Mouse (Mus musculus) forebrain, embryonic 12.5 days (tissue): ENCODE measurements at regions not wholly inside any gene's neighbourhood (a gene's known extent, or its start where the extent isn't known, plus 50 kb on each side); places are given as distances from the start of the nearest gene placed in this dataset.
"Not testable (repeated sequence)": the region's sequence is repeated elsewhere in the genome, so short reads cannot be mapped to it uniquely, and the experiment has no call there.

Experiments used
- ATAC-seq: fragments of 200-750 bp; cut with Nextera tagmentation; 2 replicates; pipeline ENCODE4 v1.8.0; 2017; ENCODE audit warnings: moderate TSS enrichment; ENCODE audit not compliant: low FRiP score
- H3K27ac ChIP-seq: fragments of 300-500 bp; sonication (generic); 2 replicates; pipeline ENCODE4 v1.5.1; 2016; ENCODE audit warnings: mild to moderate bottlenecking
- H3K27me3 ChIP-seq: fragments of 300-500 bp; sonication (generic); 2 replicates; pipeline ENCODE4 v1.6.1; 2016; ENCODE audit warnings: mild to moderate bottlenecking
- H3K36me3 ChIP-seq: fragments of 300-500 bp; sonication (generic); replicated peaks from 2 replicates; pipeline ENCODE4 v1.6.1; 2016; ENCODE audit warnings: mild to moderate bottlenecking
- H3K4me1 ChIP-seq: fragments of 300-500 bp; sonication (generic); 2 replicates; pipeline ENCODE4 v1.6.1; 2016
- H3K4me2 ChIP-seq: fragments of 300-500 bp; sonication (generic); 2 replicates; pipeline ENCODE4 v1.6.1; 2016; ENCODE audit warnings: mild to moderate bottlenecking, moderate library complexity
- H3K4me3 ChIP-seq: fragments of 300-500 bp; sonication (generic); replicated peaks from 2 replicates; pipeline ENCODE4 v1.5.1; 2016; ENCODE audit warnings: mild to moderate bottlenecking
- H3K9ac ChIP-seq: fragments of 300-500 bp; sonication (generic); 2 replicates; pipeline ENCODE4 v1.6.1; 2016; ENCODE audit warnings: mild to moderate bottlenecking
- H3K9me3 ChIP-seq: fragments of 300-500 bp; sonication (generic); 2 replicates; pipeline ENCODE4 v1.6.1; 2016
- WGBS: fragments of 180-500 bp; shearing (Covaris S2); methylation state at CpG from one replicate; pipeline ENCODE4 v1.1.7; 2016; 5-methylcytosine and 5-hydroxymethylcytosine counted together

- not testable (repeated sequence) for H3K27ac ChIP-seq, ATAC-seq, H3K9me3 ChIP-seq, H3K36me3 ChIP-seq, H3K4me2 ChIP-seq, H3K4me1 ChIP-seq, H3K27me3 ChIP-seq, H3K9ac ChIP-seq, H3K4me3 ChIP-seq
Measured at GRCm38 (mm10) chr1:141246125-141246524, 1000.2 kb downstream of the Kcnt2 start.

GRCm38 (mm10) chr1:141274738-141275137 lies 1028.8 kb downstream of the Kcnt2 start:
- Histone ChIP-seq H3K27me3 (no peaks in the 10 kb centered on the region), H3K27ac (no peak overlapping the region), H3K9ac (no peak overlapping the region), H3K4me2 (no peak overlapping the region), H3K4me1 (no peaks in the 10 kb centered on the region), H3K9me3 (no peaks in the 10 kb centered on the region), H3K4me3 (no peak overlapping the region), H3K36me3 (no peaks in the 10 kb centered on the region)
- whole genome bisulfite sequencing, result 95% methylated on average over 1 of the region's 1 CpGs
- ATAC-seq, result no peak

- H3K9ac ChIP-seq, result no peak overlapping the region
- H3K36me3 ChIP-seq, result no peaks in the 10 kb centered on the region
- no peak overlapping the region for H3K27ac ChIP-seq
- H3K27me3 ChIP-seq, result no peaks in the 10 kb centered on the region
- no peak overlapping the region for H3K4me2 ChIP-seq
- H3K4me1 ChIP-seq, result no peaks in the 10 kb centered on the region
- no peaks in the 10 kb centered on the region for H3K9me3 ChIP-seq
- ATAC-seq, result no peak
- H3K4me3 ChIP-seq, result no peak overlapping the region
Measured at GRCm38 (mm10) chr1:141281513-141281912, 1035.6 kb downstream of the Kcnt2 start.

- Histone ChIP-seq H3K4me1 (no peaks in the 10 kb centered on the region), H3K27ac (no peak overlapping the region), H3K9ac (no peak overlapping the region), H3K27me3 (no peaks in the 10 kb centered on the region), H3K4me3 (no peak overlapping the region), H3K9me3 (no peaks in the 10 kb centered on the region), H3K4me2 (no peak overlapping the region), H3K36me3 (no peaks in the 10 kb centered on the region)
- ATAC-seq, result no peak; the same call in 1 of the 2 replicates
- WGBS, result 55% methylated on average over 3 of the region's 3 CpGs
Measured at GRCm38 (mm10) chr1:141322968-141323367, 1077.0 kb downstream of the Kcnt2 start.

GRCm38 (mm10) chr1:141338073-141338472 lies 1092.1 kb downstream of the Kcnt2 start:
- Histone ChIP-seq H3K9me3 (no peaks in the 10 kb centered on the region), H3K9ac (no peak overlapping the region), H3K4me2 (no peak overlapping the region), H3K27me3 (no peaks in the 10 kb centered on the region), H3K36me3 (no peaks in the 10 kb centered on the region), H3K4me1 (no peaks in the 10 kb centered on the region), H3K27ac (no peak overlapping the region), H3K4me3 (no peak overlapping the region)
- ATAC-seq, result no peak
- WGBS, result 89% methylated on average over 1 of the region's 1 CpGs

- Histone ChIP-seq H3K36me3 (no peaks in the 10 kb centered on the region), H3K27me3 (no peaks in the 10 kb centered on the region), H3K4me3 (no peak overlapping the region), H3K9me3 (no peaks in the 10 kb centered on the region), H3K9ac (no peak overlapping the region), H3K4me1 (no peaks in the 10 kb centered on the region), H3K4me2 (no peak overlapping the region), H3K27ac (no peak overlapping the region)
- ATAC-seq, result peak; percentile 73
- WGBS, result 64% methylated on average over 1 of the region's 1 CpGs
Measured at GRCm38 (mm10) chr1:141369447-141369846, 1123.5 kb downstream of the Kcnt2 start.

- Histone ChIP-seq H3K9me3 (no peaks in the 10 kb centered on the region), H3K4me3 (no peak overlapping the region), H3K9ac (no peak overlapping the region), H3K4me2 (no peak overlapping the region), H3K27me3 (no peaks in the 10 kb centered on the region), H3K27ac (no peak overlapping the region), H3K4me1 (no peaks in the 10 kb centered on the region), H3K36me3 (no peaks in the 10 kb centered on the region)
- WGBS, result 93% methylated on average over 3 of the region's 3 CpGs
- no peak for ATAC-seq
Measured at GRCm38 (mm10) chr1:141375966-141376365, 1130.0 kb downstream of the Kcnt2 start.

GRCm38 (mm10) chr1:141401334-141401733 lies 1155.4 kb downstream of the Kcnt2 start:
- H3K4me3 ChIP-seq, result no peak overlapping the region
- H3K27me3 ChIP-seq, result no peaks in the 10 kb centered on the region
- no peaks in the 10 kb centered on the region for H3K4me1 ChIP-seq
- H3K9ac ChIP-seq, result no peak overlapping the region
- 33% methylated on average over 1 of the region's 1 CpGs for WGBS
- H3K9me3 ChIP-seq, result no peaks in the 10 kb centered on the region
- ATAC-seq, result no peak
- H3K36me3 ChIP-seq, result no peaks in the 10 kb centered on the region
- no peak overlapping the region for H3K27ac ChIP-seq
- H3K4me2 ChIP-seq, result no peak overlapping the region

GRCm38 (mm10) chr1:141429675-141430074 lies 1183.7 kb downstream of the Kcnt2 start:
- no peak overlapping the region for H3K9ac ChIP-seq
- no peaks in the 10 kb centered on the region for H3K27me3 ChIP-seq
- H3K4me2 ChIP-seq, result no peak overlapping the region
- H3K27ac ChIP-seq, result no peak overlapping the region
- no peak for ATAC-seq
- H3K36me3 ChIP-seq, result no peaks in the 10 kb centered on the region
- H3K4me3 ChIP-seq, result no peak overlapping the region
- WGBS, result 83% methylated on average over 4 of the region's 4 CpGs
- H3K9me3 ChIP-seq, result no peaks in the 10 kb centered on the region
- H3K4me1 ChIP-seq, result no peaks in the 10 kb centered on the region

GRCm38 (mm10) chr1:141430117-141430516 lies 1184.2 kb downstream of the Kcnt2 start:
- 86% methylated on average over 2 of the region's 2 CpGs for WGBS
- H3K4me1 ChIP-seq, result no peaks in the 10 kb centered on the region

GRCm38 (mm10) chr1:141435452-141435851 lies 1189.5 kb downstream of the Kcnt2 start:
- Histone ChIP-seq H3K4me1 (no peaks in the 10 kb centered on the region), H3K36me3 (no peaks in the 10 kb centered on the region), H3K4me2 (no peak overlapping the region), H3K27me3 (no peaks in the 10 kb centered on the region), H3K9ac (no peak overlapping the region), H3K27ac (no peak overlapping the region), H3K9me3 (no peaks in the 10 kb centered on the region), H3K4me3 (no peak overlapping the region)
- no peak for ATAC-seq
- 0% methylated on average over 1 of the region's 1 CpGs for WGBS

More at GRCm38 (mm10) chr1:141430117-141430516, 1184.2 kb downstream of the Kcnt2 start:
- Histone ChIP-seq H3K4me2 (no peak overlapping the region), H3K27ac (no peak overlapping the region), H3K4me3 (no peak overlapping the region), H3K9me3 (no peaks in the 10 kb centered on the region), H3K27me3 (no peaks in the 10 kb centered on the region), H3K36me3 (no peaks in the 10 kb centered on the region), H3K9ac (no peak overlapping the region)
- no peak for ATAC-seq

- Histone ChIP-seq H3K9me3 (no peaks in the 10 kb centered on the region), H3K27ac (no peak overlapping the region), H3K9ac (no peak overlapping the region), H3K4me2 (no peak overlapping the region), H3K4me3 (no peak overlapping the region), H3K27me3 (no peaks in the 10 kb centered on the region), H3K36me3 (no peaks in the 10 kb centered on the region), H3K4me1 (no peaks in the 10 kb centered on the region)
- ATAC-seq, result no peak
Measured at GRCm38 (mm10) chr1:141440234-141440633, 1194.3 kb downstream of the Kcnt2 start.

GRCm38 (mm10) chr1:141450960-141451359 lies 1205.0 kb downstream of the Kcnt2 start:
- no peak overlapping the region for H3K4me2 ChIP-seq
- H3K27me3 ChIP-seq, result no peaks in the 10 kb centered on the region
- no peak overlapping the region for H3K27ac ChIP-seq
- H3K36me3 ChIP-seq, result no peaks in the 10 kb centered on the region
- no peaks in the 10 kb centered on the region for H3K4me1 ChIP-seq
- no peaks in the 10 kb centered on the region for H3K9me3 ChIP-seq
- 88% methylated on average over 1 of the region's 1 CpGs for WGBS
- ATAC-seq, result 0 out of 2 replicates have a peak, but pooled peaks have one; percentile 11
- no peak overlapping the region for H3K4me3 ChIP-seq
- no peak overlapping the region for H3K9ac ChIP-seq

- no peak overlapping the region for H3K4me3 ChIP-seq
- no peaks in the 10 kb centered on the region for H3K36me3 ChIP-seq
- no peak overlapping the region for H3K9ac ChIP-seq
- H3K4me1 ChIP-seq, result no peaks in the 10 kb centered on the region
- H3K9me3 ChIP-seq, result no peaks in the 10 kb centered on the region
- no peaks in the 10 kb centered on the region for H3K27me3 ChIP-seq
- no peak for ATAC-seq
- no peak overlapping the region for H3K4me2 ChIP-seq
- no peak overlapping the region for H3K27ac ChIP-seq
Measured at GRCm38 (mm10) chr1:141464576-141464975, 1218.6 kb downstream of the Kcnt2 start.
